Mouse (Mus musculus): ENCODE measurements around the gene Hist1h2bf. TPM values are rescaled to one million over a fixed set of nuclear protein-coding genes. Genes with fewer than 3 reads are reported as not detected.
"Not testable (repeated sequence)": the region's sequence is repeated elsewhere in the genome, so short reads cannot be mapped to it uniquely, and the experiment has no call there.

Gene Hist1h2bf
- polyA plus RNA-seq, 1 experiment from 2014 or later, result not detected

GRCm38 (mm10) chr13:23586099-23586939, 12.3 kb upstream of the Hist1h2bf start:
- H3K36me3 ChIP-seq, result no peaks in the 10 kb centered on the region
- H3K4me1 ChIP-seq, result peaks cover 31% of the 10 kb centered on the region
- no peak for ATAC-seq (ENCODE audit: low FRiP score)
- peak overlapping the region; percentile 90 for H3K27ac ChIP-seq (replicated peaks)
- H3K27me3 ChIP-seq (replicated peaks), result no peaks in the 10 kb centered on the region
- H3K4me3 ChIP-seq (replicated peaks), result peak overlapping the region; percentile 31
- H3K4me2 ChIP-seq, result peak overlapping the region; percentile 87
- H3K9ac ChIP-seq (replicated peaks), result peak overlapping the region; percentile 21
- H3K9me3 ChIP-seq (replicated peaks), result no peaks in the 10 kb centered on the region
- under 1% methylated on average over 22 of the region's 22 CpGs for WGBS

- not testable (repeated sequence) for H3K36me3 ChIP-seq; H3K27me3 ChIP-seq (replicated peaks); H3K9me3 ChIP-seq (replicated peaks)
- H3K4me3 ChIP-seq (replicated peaks), result peak overlapping the region; percentile 47
- H3K27ac ChIP-seq (replicated peaks), result peak overlapping the region; percentile 90
- under 1% methylated on average over 26 of the region's 36 CpGs for WGBS
- H3K4me1 ChIP-seq, result peaks cover 31% of the 10 kb centered on the region
- peak overlapping the region; percentile 87 for H3K4me2 ChIP-seq
- peak; percentile 92 for ATAC-seq (ENCODE audit: low FRiP score)
- peak overlapping the region; percentile 61 for H3K9ac ChIP-seq (replicated peaks)
These were observed 11.6 kb upstream of the Hist1h2bf start for GRCm38 (mm10) chr13:23585442-23586098.

GRCm38 (mm10) chr13:23585029-23585441, 11.0 kb upstream of the Hist1h2bf start:
- peak overlapping the region; percentile 47 for H3K4me3 ChIP-seq (replicated peaks)
- no peaks in the 10 kb centered on the region for H3K36me3 ChIP-seq
- no peaks in the 10 kb centered on the region for H3K9me3 ChIP-seq (replicated peaks)
- no peaks in the 10 kb centered on the region for H3K27me3 ChIP-seq (replicated peaks)
- H3K27ac ChIP-seq (replicated peaks), result peak overlapping the region; percentile 90
- WGBS, result under 1% methylated on average over 21 of the region's 21 CpGs
- H3K4me2 ChIP-seq, result peak overlapping the region; percentile 87
- peak overlapping the region; percentile 61 for H3K9ac ChIP-seq (replicated peaks)
- peak; percentile 23; the same call in 1 of the 2 replicates for ATAC-seq (ENCODE audit: low FRiP score)
- H3K4me1 ChIP-seq, result peaks cover 31% of the 10 kb centered on the region

- no peaks in the 10 kb centered on the region for H3K36me3 ChIP-seq
- no peak for ATAC-seq (ENCODE audit: low FRiP score)
- peak overlapping the region; percentile 87 for H3K4me2 ChIP-seq
- peak overlapping the region; percentile 47 for H3K4me3 ChIP-seq (replicated peaks)
- H3K27ac ChIP-seq (replicated peaks), result peak overlapping the region; percentile 90
- no peaks in the 10 kb centered on the region for H3K9me3 ChIP-seq (replicated peaks)
- H3K27me3 ChIP-seq (replicated peaks), result no peaks in the 10 kb centered on the region
- peaks cover 31% of the 10 kb centered on the region for H3K4me1 ChIP-seq
- peak overlapping the region; percentile 61 for H3K9ac ChIP-seq (replicated peaks)
These were observed 10.3 kb upstream of the Hist1h2bf start for GRCm38 (mm10) chr13:23584331-23584730.

DNA sequence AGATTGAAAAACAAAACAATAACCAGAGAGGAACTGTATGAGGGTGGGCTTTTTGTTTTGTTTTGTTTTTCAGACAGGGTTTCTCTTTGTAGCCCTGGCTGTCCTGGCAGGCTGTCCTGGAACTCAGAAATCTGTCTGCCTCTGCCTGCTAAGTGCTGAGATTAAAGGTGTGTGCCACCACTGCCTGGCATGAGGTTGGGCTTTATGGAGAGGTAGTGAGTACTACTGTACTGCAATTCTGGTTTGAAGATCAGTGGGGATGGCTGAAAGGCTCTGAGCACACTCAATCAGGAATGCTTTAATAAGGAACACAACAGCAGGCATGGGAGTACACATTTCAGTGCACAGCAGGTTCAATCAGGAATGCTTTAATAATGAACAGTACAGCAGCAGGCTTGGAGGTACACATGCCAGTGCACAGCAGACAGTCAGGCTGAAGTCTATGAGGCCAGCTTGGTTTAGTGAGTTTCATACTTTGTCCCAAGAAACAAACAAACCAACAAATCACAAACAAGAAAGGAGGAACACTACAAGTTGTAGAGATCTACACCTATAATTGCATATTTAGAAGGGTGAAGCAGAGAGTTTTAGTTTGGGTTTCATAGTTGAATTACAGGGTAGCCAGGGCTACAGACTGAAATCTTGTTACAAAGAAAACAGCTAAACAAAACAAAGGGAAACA, 9.5 kb upstream of the Hist1h2bf start:
- H3K4me1 ChIP-seq, result peaks cover 31% of the 10 kb centered on the region
- no peak overlapping the region for H3K4me2 ChIP-seq
- H3K4me3 ChIP-seq (replicated peaks), result no peak overlapping the region
- no peak overlapping the region for H3K27ac ChIP-seq (replicated peaks)
- no peak overlapping the region for H3K9ac ChIP-seq (replicated peaks)
- H3K9me3 ChIP-seq (replicated peaks), result no peaks in the 10 kb centered on the region
- H3K27me3 ChIP-seq (replicated peaks), result no peaks in the 10 kb centered on the region
- H3K36me3 ChIP-seq, result no peaks in the 10 kb centered on the region
- ATAC-seq (ENCODE audit: low FRiP score), result no peak

DNA sequence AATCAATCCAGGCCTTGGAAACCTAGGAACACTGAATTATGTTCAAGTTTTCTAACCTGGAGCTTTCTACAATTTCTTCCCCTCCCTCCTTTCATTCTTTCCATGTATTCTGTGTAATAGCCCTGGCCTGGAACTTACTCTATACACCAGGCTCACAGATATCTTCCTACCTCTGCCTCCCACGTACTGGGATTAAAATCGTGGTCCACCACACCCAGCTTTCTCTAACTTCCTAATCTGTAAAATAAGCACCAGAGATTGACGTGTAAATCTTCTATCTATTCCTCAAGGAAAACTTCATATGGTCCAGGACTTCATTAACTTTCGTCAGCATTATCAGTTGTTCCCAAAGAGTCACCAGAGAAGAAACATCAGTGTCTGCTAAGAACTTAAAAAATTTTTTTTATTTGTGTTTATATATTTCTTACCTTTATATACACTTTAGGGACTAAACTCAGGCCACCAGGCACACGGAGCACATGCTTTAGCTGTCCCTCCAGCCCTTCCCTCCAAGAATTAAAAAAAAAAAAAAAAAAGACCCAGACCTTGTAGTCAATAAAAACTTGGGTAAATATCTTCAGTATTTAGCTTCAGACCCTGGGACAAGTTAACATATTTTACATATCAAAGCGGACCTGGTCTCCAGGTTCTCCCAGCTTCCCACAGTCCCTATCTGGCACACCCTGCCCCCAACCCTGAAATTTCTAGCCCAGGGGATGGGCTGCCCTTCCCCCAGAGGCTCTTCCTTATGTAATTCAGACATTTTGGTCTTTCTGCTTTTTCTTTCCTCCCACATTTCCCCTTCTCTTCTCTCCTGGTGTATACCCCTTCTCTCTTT, 8.4 kb upstream of the Hist1h2bf start:
- peaks cover 31% of the 10 kb centered on the region for H3K4me1 ChIP-seq
- peak overlapping the region; percentile 49 for H3K9ac ChIP-seq (replicated peaks)
- H3K36me3 ChIP-seq, result no peaks in the 10 kb centered on the region
- WGBS, result 6% methylated on average over 6 of the region's 6 CpGs
- peak overlapping the region; percentile 73 for H3K4me2 ChIP-seq
- no peaks in the 10 kb centered on the region for H3K27me3 ChIP-seq (replicated peaks)
- peak overlapping the region; percentile 81 for H3K27ac ChIP-seq (replicated peaks)
- H3K9me3 ChIP-seq (replicated peaks), result no peaks in the 10 kb centered on the region
- peak overlapping the region; percentile 50 for H3K4me3 ChIP-seq (replicated peaks)
- no peak for ATAC-seq (ENCODE audit: low FRiP score)

DNA sequence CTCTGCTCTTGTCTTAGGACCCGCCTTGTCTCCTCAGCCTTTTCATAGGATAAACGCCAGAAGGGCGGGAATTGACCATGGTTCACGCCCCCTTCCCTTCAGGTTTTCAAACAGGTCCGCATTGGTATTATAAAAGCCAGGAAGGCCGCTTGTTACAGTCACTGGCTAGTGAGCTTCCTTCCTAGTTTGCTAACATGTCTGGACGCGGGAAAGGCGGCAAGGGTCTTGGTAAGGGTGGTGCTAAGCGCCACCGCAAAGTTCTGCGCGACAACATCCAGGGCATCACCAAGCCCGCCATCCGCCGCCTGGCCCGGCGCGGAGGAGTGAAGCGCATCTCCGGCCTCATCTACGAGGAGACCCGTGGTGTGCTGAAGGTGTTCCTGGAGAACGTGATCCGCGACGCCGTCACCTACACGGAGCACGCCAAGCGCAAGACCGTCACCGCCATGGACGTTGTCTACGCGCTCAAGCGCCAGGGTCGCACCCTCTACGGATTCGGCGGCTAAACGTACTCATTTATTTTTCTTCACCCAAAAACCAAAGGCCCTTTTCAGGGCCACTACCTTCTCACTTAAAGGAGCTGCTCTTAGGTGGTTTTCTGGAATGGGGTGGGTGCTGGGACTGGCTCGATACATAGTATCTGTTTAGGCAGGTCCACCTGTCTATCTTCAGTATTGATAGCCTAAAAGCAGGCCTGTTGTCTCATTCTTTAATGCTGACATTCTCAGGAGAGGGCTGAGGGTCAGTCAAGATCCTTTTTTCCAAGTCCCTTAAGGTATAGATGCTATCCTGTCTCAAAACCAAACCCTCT, 7.6 kb upstream of the Hist1h2bf start, which contains the start of gene Hist1h4d:
Hist1h4d (plus strand) TSS at position 191 of the 811 bp plus-strand sequence.
- Histone ChIP-seq H3K4me1 (peaks cover 33% of the 10 kb centered on the region), H3K27ac (replicated peaks) (peak within 1 kb of the TSS; percentile 81), H3K27me3 (replicated peaks) (no peaks in the 10 kb centered on the region), H3K9me3 (replicated peaks) (no peaks in the 10 kb centered on the region), H3K36me3 (no peaks in the 10 kb centered on the region), H3K4me2 (peak within 1 kb of the TSS; percentile 73), H3K9ac (replicated peaks) (peak within 1 kb of the TSS; percentile 49), H3K4me3 (replicated peaks) (peak within 1 kb of the TSS; percentile 50)
- WGBS, result under 1% methylated on average over 43 of the region's 43 CpGs
- peak; percentile 91 for ATAC-seq (ENCODE audit: low FRiP score)

GRCm38 (mm10) chr13:23577835-23578234, 3.8 kb upstream of the Hist1h2bf start:
- Histone ChIP-seq H3K27ac (replicated peaks) (no peak overlapping the region), H3K27me3 (replicated peaks) (no peaks in the 10 kb centered on the region), H3K36me3 (no peaks in the 10 kb centered on the region), H3K4me3 (replicated peaks) (no peak overlapping the region), H3K9ac (replicated peaks) (no peak overlapping the region), H3K9me3 (replicated peaks) (no peaks in the 10 kb centered on the region), H3K4me2 (no peak overlapping the region), H3K4me1 (peaks cover 32% of the 10 kb centered on the region)
- 91% methylated on average over 1 of the region's 1 CpGs for WGBS
- ATAC-seq (ENCODE audit: low FRiP score), result no peak

- Histone ChIP-seq H3K27me3 (replicated peaks) (no peaks in the 10 kb centered on the region), H3K9ac (replicated peaks) (no peak overlapping the region), H3K4me1 (peaks cover 32% of the 10 kb centered on the region), H3K4me2 (peak overlapping the region; percentile 71), H3K9me3 (replicated peaks) (no peaks in the 10 kb centered on the region), H3K36me3 (no peaks in the 10 kb centered on the region), H3K27ac (replicated peaks) (no peak overlapping the region), H3K4me3 (replicated peaks) (peak overlapping the region; percentile 41)
- ATAC-seq (ENCODE audit: low FRiP score), result no peak
- 56% methylated on average over 6 of the region's 6 CpGs for WGBS
These were observed 3.1 kb upstream of the Hist1h2bf start for GRCm38 (mm10) chr13:23576906-23577639.

DNA sequence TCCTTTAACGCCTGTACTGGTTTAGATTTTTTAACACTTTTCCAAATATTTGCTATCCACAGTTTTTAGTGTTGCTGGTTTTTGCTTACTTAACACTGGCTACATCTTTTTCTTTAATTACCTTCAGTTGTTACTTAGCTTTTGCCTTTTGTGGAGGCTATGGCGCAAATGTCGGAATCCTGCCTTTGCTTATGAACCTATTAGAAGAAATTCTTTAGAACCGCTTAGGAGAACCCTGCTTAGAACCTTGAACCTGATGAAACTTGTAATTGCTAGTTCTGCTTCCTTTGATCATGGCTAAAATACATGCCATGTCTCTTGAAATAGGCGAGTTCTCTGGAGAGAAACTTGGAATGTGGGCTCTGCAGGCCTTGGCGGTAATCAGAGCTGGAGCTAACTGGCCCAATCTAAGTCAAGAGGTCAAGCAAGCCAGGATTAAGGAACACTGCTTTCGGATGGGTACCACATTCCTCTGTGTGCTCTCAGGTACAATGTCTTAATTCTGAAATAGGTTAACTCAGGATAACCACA, 2.4 kb upstream of the Hist1h2bf start:
- H3K4me2 ChIP-seq, result peak overlapping the region; percentile 71
- no peaks in the 10 kb centered on the region for H3K27me3 ChIP-seq (replicated peaks)
- no peaks in the 10 kb centered on the region for H3K9me3 ChIP-seq (replicated peaks)
- peak overlapping the region; percentile 56 for H3K9ac ChIP-seq (replicated peaks)
- H3K4me1 ChIP-seq, result peaks cover 32% of the 10 kb centered on the region
- no peak for ATAC-seq (ENCODE audit: low FRiP score)
- H3K4me3 ChIP-seq (replicated peaks), result peak overlapping the region; percentile 41
- no peaks in the 10 kb centered on the region for H3K36me3 ChIP-seq
- 5% methylated on average over 7 of the region's 7 CpGs for WGBS
- H3K27ac ChIP-seq (replicated peaks), result peak overlapping the region; percentile 77; the same call in 1 of the 2 replicates
